Mouse (Mus musculus) mature B cell (primary cell): ENCODE measurements around the gene Crybg2.

Experiments used
- in situ Hi-C: fragments of 300-500 bp; cut with MboI; formaldehyde crosslinking; loops from 2 replicates; pipeline ENCODE4 v1.14.3; 2019

Gene Crybg2

DNA sequence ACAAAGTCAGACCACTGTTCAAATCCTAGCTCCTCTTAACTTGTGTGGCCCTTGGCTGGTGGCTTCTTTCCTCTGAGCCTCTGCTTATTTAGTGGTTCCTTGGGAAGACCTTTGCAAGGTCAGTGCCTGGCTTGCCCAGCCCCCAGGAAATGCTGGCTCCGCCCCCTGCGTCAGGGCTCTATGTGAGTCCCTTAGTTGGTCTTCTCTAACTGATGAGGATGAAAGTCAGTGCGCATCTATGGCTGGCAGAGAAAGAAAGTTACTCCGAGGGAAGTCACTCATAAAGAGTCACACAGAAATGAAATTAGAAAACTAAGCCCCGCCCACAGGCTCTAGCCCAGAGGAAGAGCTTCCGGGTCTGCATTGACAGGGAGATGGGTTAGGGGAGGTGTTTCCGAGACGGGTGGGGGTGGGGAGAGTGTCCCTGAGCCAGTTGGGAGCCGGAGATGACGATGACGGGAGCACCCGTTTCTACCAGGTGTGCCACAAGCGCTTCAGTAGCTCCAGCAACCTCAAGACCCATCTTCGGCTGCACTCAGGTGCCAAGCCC, 2.4 kb upstream of the Crybg2 start:
- in situ Hi-C loops = no loop called here

GRCm38 (mm10) chr4:134058908-134059307, 1.7 kb upstream of the Crybg2 start:
- in situ Hi-C loops = no loop called here

DNA sequence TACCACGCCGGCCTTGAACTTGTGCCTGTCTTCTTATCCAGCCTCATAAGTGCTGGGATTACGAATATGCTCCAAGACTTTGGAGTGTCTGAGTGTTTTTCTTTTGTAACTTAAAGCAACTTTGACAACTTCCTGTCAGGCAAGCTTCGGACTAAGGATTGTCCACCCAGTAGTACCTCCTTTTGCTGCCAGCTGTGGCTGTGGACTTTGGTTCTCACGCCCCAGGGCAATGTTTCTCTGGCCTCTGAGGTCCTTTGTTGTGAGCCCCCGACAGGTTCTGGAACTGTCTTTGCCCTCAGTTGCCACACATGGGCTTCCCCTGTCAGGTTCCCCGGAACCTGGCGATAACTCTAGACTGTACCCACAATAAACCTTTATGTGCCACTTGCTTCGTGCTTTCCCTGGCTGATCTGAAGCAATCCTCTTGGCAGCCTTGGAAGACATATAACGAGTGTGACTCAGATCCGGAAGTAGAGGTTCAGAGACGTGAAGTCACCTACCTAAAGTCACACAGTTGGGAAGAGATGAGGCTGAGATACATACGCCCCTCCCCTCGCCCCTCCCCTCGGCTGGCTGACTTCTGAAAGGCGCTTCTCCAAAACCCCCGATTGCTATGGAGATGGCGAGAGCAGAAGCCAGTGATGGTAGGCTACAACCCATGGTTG, 683 bp downstream of the Crybg2 start:
- in situ Hi-C loops = no loop called here

DNA sequence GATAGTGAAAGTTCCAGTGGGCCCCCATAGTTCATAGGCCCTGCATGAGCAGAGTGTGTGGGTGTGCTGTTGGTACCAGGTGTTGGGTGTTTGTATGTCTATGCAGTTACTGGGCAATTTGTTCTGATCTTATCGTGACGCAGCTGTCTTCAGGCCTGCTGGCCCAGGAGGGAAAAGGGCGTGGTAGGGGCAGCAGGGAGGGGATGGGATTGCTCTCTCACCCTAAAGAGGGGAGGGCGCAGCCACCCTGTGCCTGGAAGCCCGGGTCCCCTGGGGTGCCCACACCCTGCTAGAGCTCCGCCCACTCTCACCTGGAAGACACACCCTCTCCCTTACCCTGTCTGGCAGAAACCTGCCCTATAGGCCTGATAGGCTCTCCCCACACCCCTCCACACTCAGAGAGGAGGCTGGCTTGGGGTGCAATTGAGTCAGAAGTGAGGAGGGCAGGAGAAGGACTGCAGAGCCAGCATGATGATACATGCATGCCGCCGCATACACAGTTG, 1.4 kb downstream of the Crybg2 start:
- in situ Hi-C loops = no loop called here

DNA sequence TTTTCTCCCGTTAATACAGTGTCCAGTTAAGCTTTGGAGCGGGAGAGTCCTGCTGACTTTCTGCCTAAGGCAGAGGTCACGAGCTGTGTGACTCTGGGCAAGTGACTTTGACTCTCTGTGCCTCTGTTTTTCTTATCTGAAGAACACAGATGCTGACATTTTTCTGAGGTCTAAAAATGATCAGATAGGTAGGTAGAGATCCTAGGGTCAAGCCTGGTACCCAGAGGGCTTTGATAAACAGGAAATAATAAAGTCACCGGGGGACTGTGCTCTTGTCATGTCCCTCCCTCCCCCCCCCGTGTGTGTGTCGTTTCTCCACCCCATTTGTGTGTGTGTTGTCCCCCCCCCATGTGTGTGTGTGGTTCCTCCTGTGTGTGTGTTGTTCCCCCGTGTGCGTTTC, 1.9 kb downstream of the Crybg2 start:
- in situ Hi-C loops = no loop called here

DNA sequence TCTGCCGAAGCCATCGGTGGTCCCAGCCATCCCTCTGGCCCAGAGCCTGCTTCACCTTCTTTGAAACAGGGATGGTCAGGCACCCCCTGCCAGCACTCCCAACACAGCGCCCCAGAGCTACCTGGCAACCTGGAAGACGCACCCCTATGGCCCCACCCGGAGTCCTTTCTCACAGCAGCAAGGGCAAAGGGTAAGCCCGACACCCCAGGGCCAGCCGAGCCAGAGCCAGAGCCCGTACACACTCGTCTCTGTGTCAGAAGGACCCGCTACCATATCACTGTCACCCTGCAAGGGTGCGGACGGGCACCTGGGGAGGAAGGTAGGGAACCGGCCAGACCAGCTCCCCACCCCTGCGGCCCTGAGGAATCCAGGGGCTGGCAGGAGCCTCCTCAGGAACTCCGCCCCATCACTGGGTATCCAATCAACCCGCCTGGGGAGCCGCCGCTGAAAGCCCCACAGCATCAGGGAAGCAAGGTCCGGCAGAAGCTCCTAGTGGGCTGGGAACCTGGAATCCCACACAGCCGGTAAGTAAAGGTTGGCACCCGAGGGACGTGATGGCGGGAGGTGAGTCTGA, 4.9 kb downstream of the Crybg2 start:
- in situ Hi-C loops = no loop called here

GRCm38 (mm10) chr4:134067383-134067782, 6.8 kb downstream of the Crybg2 start:
- in situ Hi-C loops = no loop called here

DNA sequence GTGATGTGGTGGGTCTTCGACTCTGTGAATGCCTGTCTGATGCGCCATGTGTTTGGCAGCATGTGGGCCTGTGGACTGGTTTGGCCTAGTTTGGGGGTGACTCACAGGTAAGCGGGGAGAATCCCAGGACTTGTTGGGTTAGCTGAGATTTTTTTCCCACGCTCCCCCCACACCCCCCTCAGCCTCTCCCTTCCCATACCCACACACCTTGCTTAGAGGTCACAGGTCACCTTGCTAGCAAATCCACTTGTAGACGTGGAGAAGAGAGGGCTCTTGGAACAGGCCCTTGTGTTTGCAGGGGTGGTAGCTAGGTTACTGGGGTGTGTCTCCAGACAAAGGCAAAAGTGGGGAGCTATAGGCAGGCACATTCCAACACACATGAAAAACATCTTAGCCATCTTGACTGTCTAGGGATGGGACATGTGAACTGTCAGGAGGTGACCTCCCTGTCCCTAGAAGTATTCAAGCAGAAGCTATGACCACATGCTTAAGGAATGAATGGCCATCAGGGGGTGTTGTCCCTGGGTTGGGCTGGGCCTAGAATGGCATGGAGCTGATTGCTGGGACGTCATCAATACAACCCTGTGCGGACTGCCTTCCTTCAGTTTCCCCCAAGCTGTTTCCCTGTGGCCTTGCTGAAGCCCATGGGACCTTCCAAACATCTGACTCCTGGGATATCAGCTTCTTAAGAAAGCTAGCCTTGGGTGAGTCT, 7.4 kb downstream of the Crybg2 start:
- in situ Hi-C loops = no loop called here

- in situ Hi-C loops = no loop called here
Measured at GRCm38 (mm10) chr4:134068793-134069580, 8.4 kb downstream of the Crybg2 start.

GRCm38 (mm10) chr4:134078694-134079093, 18.1 kb downstream of the Crybg2 start:
- in situ Hi-C loops = no loop called here

DNA sequence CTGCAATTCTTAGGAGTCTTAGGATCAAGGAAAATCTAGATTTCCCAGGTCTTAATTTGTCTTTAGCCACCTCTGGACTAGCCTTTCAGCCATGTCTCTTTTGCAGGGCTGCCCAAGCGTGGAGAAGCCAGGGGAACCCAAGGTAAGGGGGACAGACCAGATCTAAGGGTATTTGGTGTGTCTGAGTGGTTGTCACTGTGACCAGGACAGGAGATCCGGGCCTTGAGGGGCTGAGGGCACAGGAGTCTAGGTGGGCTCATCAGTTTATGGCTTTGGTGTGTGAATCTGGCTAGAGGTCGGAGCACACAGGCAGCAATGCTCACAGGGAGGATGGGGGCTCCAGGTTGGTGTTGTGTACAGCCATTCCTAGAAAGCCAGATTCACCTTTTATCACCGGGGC, 20.1 kb downstream of the Crybg2 start:
- in situ Hi-C loops = no loop called here

DNA sequence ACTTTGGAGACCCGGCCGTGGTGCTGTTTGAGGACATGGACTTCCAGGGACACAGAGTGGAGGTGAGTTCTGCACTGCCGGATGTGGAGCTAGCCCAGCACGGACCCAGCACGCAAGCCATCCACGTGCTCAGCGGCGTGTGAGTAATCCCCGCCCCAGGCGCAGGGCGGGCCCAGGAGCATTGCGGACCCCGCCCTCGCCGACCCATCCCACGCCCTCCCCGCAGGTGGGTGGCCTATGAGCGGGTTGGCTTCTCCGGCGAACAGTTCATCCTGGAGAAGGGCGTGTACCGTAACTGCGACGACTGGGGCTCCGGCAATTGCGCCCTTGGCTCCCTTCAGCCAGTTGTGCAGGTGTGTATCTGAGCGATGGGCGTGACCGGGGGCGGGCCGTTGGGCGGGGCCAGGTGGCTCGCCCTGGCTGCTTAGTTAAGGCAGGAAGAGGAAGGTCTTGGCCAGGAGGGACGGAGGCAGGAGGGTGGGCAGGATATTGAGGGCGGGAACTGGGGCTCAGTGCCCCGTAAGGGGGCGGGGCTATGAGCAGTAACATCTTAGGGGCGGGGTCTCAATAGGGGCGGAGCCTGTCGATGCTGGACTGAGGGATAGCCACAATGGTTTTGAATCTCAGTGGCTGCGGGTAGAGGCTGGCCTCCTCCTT, 21.2 kb downstream of the Crybg2 start:
- in situ Hi-C loops = no loop called here

- in situ Hi-C loops = no loop called here
Measured at GRCm38 (mm10) chr4:134082460-134082859, 21.8 kb downstream of the Crybg2 start.

- in situ Hi-C loops = no loop called here
Measured at GRCm38 (mm10) chr4:134084999-134085398, 24.4 kb downstream of the Crybg2 start.

GRCm38 (mm10) chr4:134087412-134087811, 26.8 kb downstream of the Crybg2 start:
- in situ Hi-C loops = no loop called here

GRCm38 (mm10) chr4:134089029-134089428, 28.4 kb downstream of the Crybg2 start:
- in situ Hi-C loops = no loop called here

DNA sequence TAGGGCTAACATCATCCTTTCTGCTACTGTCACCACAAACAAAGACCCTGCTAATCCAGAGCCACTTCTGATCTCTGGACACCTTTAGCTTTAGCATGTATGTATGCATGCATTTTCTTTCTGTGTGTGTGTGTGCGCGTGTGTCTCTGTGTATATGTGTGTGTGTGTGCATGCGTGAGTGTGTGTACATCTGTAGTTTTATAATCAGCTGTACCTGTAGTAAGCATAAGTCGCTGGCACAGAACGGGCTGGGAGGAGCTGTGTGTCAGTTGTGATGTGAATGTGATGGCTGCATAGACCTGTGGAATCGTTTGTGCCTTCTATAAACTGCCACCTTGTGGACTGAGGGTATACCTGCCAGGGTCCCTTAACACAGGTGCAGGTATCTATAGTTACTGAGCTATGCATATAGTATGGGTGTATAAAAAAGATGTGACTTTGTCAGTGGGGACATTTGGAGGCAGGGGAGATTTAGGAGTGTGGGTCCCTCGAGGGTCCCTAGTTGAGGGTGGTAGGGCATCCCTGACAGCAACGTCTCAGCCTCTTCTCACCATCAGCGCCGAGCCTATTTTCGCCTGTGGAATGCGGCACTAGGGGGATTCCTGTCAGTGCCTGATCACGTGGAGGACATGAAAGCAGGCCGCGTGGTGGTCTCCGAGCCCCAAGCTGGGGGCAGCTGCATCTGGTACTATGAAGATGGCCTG, 30.1 kb downstream of the Crybg2 start:
- in situ Hi-C loops = loop anchor here (5.0 kb wide), 2 partner anchors 37 to 53 kb away; partner anchors contain the start of gene Sh3bgrl3

DNA sequence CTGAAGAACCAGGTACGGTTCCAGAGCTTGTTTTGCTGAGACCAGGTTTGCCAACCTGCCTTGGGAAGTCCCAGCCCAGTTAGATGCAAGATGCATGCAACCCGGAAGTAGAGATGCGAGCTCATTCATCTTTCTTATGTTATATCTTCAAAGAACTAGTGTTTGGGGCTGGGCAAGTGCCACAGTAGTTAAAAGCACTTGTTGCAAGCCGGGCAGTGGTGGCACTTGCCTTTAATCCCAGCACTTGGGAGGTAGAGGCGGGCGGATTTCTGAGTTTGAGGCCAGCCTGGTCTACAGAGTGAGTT, 30.6 kb downstream of the Crybg2 start:
- in situ Hi-C loops = loop anchor here (5.0 kb wide), 2 partner anchors 36 to 54 kb away; partner anchors contain the start of gene Sh3bgrl3

DNA sequence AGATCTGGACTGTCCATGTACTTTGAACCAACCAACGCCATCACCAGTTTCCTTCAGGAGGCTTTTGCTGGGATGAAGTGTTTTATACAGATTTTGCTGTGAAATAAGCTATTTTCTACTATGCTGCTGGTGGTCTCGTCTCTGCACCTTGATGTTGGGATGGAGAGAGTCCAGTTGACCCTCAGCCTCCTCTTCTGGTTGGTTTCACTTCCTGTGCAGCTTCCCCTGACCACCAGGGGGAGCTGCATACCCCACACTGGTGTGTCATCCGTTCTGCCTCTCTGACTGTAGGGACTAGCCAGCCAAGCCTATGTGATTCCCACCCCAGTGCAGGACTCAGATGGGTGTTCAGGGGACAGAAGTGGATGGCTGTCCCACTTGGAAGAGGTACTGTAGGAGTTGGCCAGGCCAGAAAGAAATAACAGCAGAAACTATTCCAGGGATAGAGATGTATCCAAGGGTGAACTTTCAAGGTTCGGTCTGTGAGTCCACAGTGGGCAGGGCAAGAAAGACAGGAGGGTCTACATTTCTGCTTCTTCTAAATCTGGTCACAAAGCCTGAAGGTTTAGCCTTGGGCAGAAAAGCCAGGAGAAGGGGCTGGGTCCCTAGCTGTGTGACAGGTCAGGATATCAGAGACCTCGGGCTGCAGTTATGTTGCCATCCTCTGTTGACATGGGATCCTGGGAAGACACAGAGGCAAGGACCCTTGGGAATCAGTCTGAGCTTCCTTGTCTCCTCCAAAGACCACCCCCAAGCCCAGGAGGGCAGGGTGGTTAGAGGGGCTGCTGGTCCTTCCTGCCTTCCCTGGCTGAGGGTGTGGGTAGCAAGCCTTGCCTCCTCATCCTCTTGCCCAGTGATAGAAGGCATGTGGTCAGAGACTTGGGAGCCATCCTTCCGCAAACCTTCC, 32.0 kb downstream of the Crybg2 start:
- in situ Hi-C loops = loop anchor here (5.0 kb wide), 2 partner anchors 35 to 55 kb away; partner anchors contain the start of gene Sh3bgrl3
